Mouse (Mus musculus): ENCODE results near the gene Btbd35f19.
A peak's percentile ranks its signal among the peaks of the same experiment; 100 is the strongest.
"Not testable (repeated sequence)": the region's sequence is repeated elsewhere in the genome, so short reads cannot be mapped to it uniquely, and the experiment has no call there.

Gene Btbd35f19

DNA sequence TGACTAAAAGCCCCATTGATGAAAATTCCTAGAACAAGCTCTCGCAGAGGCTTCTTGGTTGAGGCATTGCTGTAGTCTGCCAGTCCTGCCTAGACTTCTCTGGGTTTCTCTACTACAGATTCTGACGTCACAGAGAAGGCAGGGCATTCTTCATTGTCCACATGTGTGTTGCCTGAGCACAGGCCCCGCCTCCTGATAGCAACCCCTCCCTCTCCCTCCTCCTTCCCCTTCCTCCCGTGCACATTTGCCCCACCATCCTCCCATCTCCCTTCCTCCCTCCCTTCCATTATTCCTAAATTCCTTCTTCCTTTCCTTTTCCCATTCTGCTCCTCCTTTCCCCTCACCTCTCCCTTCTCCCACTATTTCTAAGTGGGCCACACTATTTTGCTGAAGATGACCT lies at the start of gene Btbd35f19:
Gene Btbd35f19 (minus strand): TSS at position 101 of the 400 bp plus-strand sequence.
- DNase-seq (ENCODE audit: low spot score in 2 of 2) = not testable (repeated sequence)

- DNase-seq (ENCODE audit: low spot score in 2 of 2) = peak in 1 of 2 experiments; percentile 1
Measured at GRCm38 (mm10) chrX:31341924-31342323, 41.8 kb downstream of the Btbd35f19 start.

DNA sequence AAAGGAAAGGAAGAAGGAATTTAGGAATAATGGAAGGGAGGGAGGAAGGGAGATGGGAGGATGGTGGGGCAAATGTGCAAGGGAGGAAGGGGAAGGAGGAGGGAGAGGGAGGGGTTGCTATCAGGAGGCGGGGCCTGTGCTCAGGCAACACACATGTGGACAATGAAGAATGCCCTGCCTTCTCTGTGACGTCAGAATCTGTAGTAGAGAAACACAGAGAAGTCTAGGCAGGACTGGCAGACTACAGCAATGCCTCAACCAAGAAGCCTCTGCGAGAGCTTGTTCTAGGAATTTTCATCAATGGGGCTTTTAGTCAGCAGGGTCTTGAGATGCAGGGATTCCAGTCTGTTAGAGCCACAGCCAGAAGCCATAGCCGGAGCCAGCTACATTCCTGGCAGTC lies 47.6 kb downstream of the Btbd35f19 start, which contains the start of gene Btbd35f26:
Gene Btbd35f26 (plus strand): TSS at position 301 of the 400 bp plus-strand sequence.
- not testable (repeated sequence) for DNase-seq (ENCODE audit: low spot score in 2 of 2)

Measured in urinary bladder, postnatal 36 days (tissue).